Comparison of ENCODE assay signal across 8 mouse cellular contexts in the genomic region with DNA sequence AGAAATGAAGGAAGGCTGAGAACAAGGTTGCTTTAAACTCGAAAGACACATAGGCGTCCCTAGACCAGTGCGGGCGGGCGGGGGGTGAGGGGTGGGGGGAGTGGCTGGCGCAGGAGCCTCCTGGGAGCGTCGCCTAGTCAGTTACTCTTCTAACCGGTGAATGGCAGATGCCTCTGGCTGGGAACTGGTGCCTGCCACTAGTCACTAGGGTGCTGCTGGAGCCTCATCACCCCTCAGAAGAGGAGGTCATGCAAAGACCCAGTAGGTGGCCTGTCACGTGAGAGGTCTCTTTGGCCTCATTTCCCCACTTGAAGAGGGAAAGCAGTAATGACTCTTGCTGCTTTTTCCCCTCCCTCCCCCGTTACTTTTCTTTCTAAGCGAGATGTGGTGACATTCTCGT. TPM values are rescaled to one million over a fixed set of nuclear protein-coding genes. Genes with fewer than 3 reads are reported as not detected.
A peak's percentile ranks its signal among the peaks of the same experiment; 100 is the strongest.
DNase-seq lines count a peak whose midpoint lies in the region; ATAC-seq and TF ChIP-seq lines count a peak whose summit lies in the region.

No protein-coding gene starts in this region.

- H3K36me3 ChIP-seq in ES-Bruce4 (ENCODE audit: control insufficient read depth, insufficient read depth, low read length, poor library complexity, severe bottlenecking) = no peaks in the 10 kb centered on the region
- no peaks in the 10 kb centered on the region for H3K36me3 ChIP-seq in hindbrain, embryonic 11.5 days (ENCODE audit: control insufficient read depth, insufficient read depth, low read length)
- no peaks in the 10 kb centered on the region for H3K36me3 ChIP-seq in liver, embryonic 15.5 days (replicated peaks)

- no peak for TF ChIP-seq EP300 in ES-Bruce4 (IDR thresholded peaks at IDR 0.05; ENCODE audit: insufficient read depth, low read depth, low read length)

- DNase-seq in adrenal gland, postnatal 14 days = peak; percentile 47
- no peak for DNase-seq in adrenal gland, postnatal 36 days
- DNase-seq in hindbrain, embryonic 11.5 days (ENCODE audit: low spot score) = peak; percentile 49
- DNase-seq in cerebellum, postnatal 14 days = no peak
- DNase-seq in cerebellum, postnatal 4 days (ENCODE audit: low spot score in 2 of 2) = no peak
- no peak for DNase-seq in spleen, postnatal 14 days (ENCODE audit: low spot score in 2 of 2)

- H3K27ac ChIP-seq in ES-Bruce4 (ENCODE audit: insufficient read depth, low read length) = no peak overlapping the region
- no peak overlapping the region for H3K27ac ChIP-seq in hindbrain, embryonic 11.5 days (ENCODE audit: low read depth, low read length)
- no peak overlapping the region for H3K27ac ChIP-seq in liver, embryonic 15.5 days (replicated peaks)

- H3K4me2 ChIP-seq in hindbrain, embryonic 11.5 days (replicated peaks; ENCODE audit: low read depth, low read length) = peak overlapping the region; percentile 99
- H3K4me2 ChIP-seq in liver, embryonic 15.5 days = peak overlapping the region; percentile 65

- WGBS in hindbrain, embryonic 11.5 days = 0% methylated on average over 13 of the region's 13 CpGs
- WGBS in liver, embryonic 15.5 days (ENCODE audit: insufficient replicate concordance) = 2% methylated on average over 13 of the region's 13 CpGs

- H3K4me1 ChIP-seq in ES-Bruce4 (ENCODE audit: control insufficient read depth, insufficient read depth, low read length) = peaks cover 1% of the 10 kb centered on the region
- H3K4me1 ChIP-seq in hindbrain, embryonic 11.5 days (replicated peaks; ENCODE audit: control insufficient read depth, insufficient read depth, low read length) = peaks cover 4% of the 10 kb centered on the region
- H3K4me1 ChIP-seq in liver, embryonic 15.5 days (replicated peaks) = peaks cover 18% of the 10 kb centered on the region

- H3K27me3 ChIP-seq in ES-Bruce4 (ENCODE audit: control insufficient read depth, insufficient read depth, low read length, poor library complexity, severe bottlenecking) = peaks cover 22% of the 10 kb centered on the region
- peaks cover 53% of the 10 kb centered on the region for H3K27me3 ChIP-seq in hindbrain, embryonic 11.5 days (ENCODE audit: control insufficient read depth, insufficient read depth, low read length)
- peaks cover 83% of the 10 kb centered on the region for H3K27me3 ChIP-seq in liver, embryonic 15.5 days

- no peak for TF ChIP-seq POLR2A in ES-Bruce4 (IDR thresholded peaks at IDR 0.05; ENCODE audit: insufficient read depth, low read length)

- ATAC-seq in hindbrain, embryonic 11.5 days (ENCODE audit: low FRiP score) = no peak
- no peak for ATAC-seq in liver, embryonic 15.5 days (ENCODE audit: insufficient read depth)

- H3K9me3 ChIP-seq in ES-Bruce4 (replicated peaks; ENCODE audit: control insufficient read depth, insufficient read depth, low read length, poor library complexity, severe bottlenecking) = no peaks in the 10 kb centered on the region
- no peaks in the 10 kb centered on the region for H3K9me3 ChIP-seq in hindbrain, embryonic 11.5 days (ENCODE audit: control insufficient read depth, low read length)
- H3K9me3 ChIP-seq in liver, embryonic 15.5 days (replicated peaks) = no peaks in the 10 kb centered on the region

- no peak for TF ChIP-seq CTCF in ES-Bruce4 (IDR thresholded peaks at IDR 0.05; ENCODE audit: low read depth, low read length)

- H3K4me3 ChIP-seq in ES-Bruce4 (ENCODE audit: low read depth, low read length) = peak overlapping the region; percentile 80
- peak overlapping the region; percentile 47 for H3K4me3 ChIP-seq in hindbrain, embryonic 11.5 days (ENCODE audit: low read depth, low read length)
- no peak overlapping the region for H3K4me3 ChIP-seq in liver, embryonic 15.5 days (replicated peaks)

- no peak overlapping the region for H3K9ac ChIP-seq in ES-Bruce4 (ENCODE audit: low read depth, poor library complexity, severe bottlenecking)
- H3K9ac ChIP-seq in hindbrain, embryonic 11.5 days (ENCODE audit: low read depth, low read length) = no peak overlapping the region
- no peak overlapping the region for H3K9ac ChIP-seq in liver, embryonic 15.5 days

RNA-seq across cellular contexts. Expression of a gene that starts 1.0 kb away (rescaled TPM):
- total RNA-seq in adrenal gland, postnatal 14 days (2021) = 245 and 250 TPM in 2 replicates
- total RNA-seq in adrenal gland, postnatal 36 days (2021) = 100 to 1,000 TPM; 317 to 479 TPM
- polyA plus RNA-seq in ES-Bruce4 (2011; ENCODE audit: insufficient read depth, insufficient read length, low read depth, missing spikeins) = 1.9 and 2.2 TPM in 2 replicates
- polyA plus RNA-seq in hindbrain, embryonic 11.5 days (2014; fragmentation: Nextera tagmentation; extraction: Ambion mirVana) = 0.14 and 0.52 TPM in 2 replicates
- 0.05 TPM in 1 of 2 replicates, not detected in the other for polyA plus RNA-seq in liver, embryonic 15.5 days (2015; fragmentation: Nextera tagmentation; extraction: Ambion mirVana)

RNA-seq across cellular contexts. Expression of a gene that starts 51.5 kb away (rescaled TPM):
- 94.4 and 104 TPM in 2 replicates for total RNA-seq in adrenal gland, postnatal 14 days (2021)
- 10 to 100 TPM; 86.8 to 90.0 TPM for total RNA-seq in adrenal gland, postnatal 36 days (2021)
- 191 and 201 TPM in 2 replicates for polyA plus RNA-seq in ES-Bruce4 (2011; ENCODE audit: insufficient read depth, insufficient read length, low read depth, missing spikeins)
- 132 and 134 TPM in 2 replicates for polyA plus RNA-seq in hindbrain, embryonic 11.5 days (2014; fragmentation: Nextera tagmentation; extraction: Ambion mirVana)
- 69.4 and 73.3 TPM in 2 replicates for polyA plus RNA-seq in liver, embryonic 15.5 days (2015; fragmentation: Nextera tagmentation; extraction: Ambion mirVana)

Comparison
In these comparisons a context has a peak if more than half of its experiments do, and no peak if none do; other contexts are left out.
1. DNase-seq: peak in adrenal gland, postnatal 14 days (single experiment) and hindbrain, embryonic 11.5 days (single experiment); none in adrenal gland, postnatal 36 days (0 of 2), cerebellum, postnatal 14 days (0 of 2), cerebellum, postnatal 4 days (0 of 2) and spleen, postnatal 14 days (0 of 2).